Mouse (Mus musculus): ENCODE data around the gene Fastkd2.

GRCm38 (mm10) chr1:63720161-63720560 is 10.3 kb upstream of the Fastkd2 start:
- TF ChIP-seq CTCF (IDR thresholded peaks at IDR 0.05; ENCODE audit: insufficient read depth, low read length) (no peak), POLR2A (IDR thresholded peaks at IDR 0.05; ENCODE audit: borderline replicate concordance, extremely low read depth, low read depth, low read length) (no peak)

Measured in lung, adult 2 months (tissue).